Mouse (Mus musculus): ENCODE measurements around the gene Mrpl37.
"Not testable (repeated sequence)": the region's sequence is repeated elsewhere in the genome, so short reads cannot be mapped to it uniquely, and the experiment has no call there.

Gene Mrpl37

GRCm38 (mm10) chr4:107066252-107067124 lies at the start of gene Mrpl37, which contains the start of gene Cyb5rl:
Gene Mrpl37 (minus strand): TSS chr4:107066868.
Gene Cyb5rl (plus strand): TSS chr4:107066988.
- peak; percentile 96 for DNase-seq (ENCODE audit: low spot score)

DNA sequence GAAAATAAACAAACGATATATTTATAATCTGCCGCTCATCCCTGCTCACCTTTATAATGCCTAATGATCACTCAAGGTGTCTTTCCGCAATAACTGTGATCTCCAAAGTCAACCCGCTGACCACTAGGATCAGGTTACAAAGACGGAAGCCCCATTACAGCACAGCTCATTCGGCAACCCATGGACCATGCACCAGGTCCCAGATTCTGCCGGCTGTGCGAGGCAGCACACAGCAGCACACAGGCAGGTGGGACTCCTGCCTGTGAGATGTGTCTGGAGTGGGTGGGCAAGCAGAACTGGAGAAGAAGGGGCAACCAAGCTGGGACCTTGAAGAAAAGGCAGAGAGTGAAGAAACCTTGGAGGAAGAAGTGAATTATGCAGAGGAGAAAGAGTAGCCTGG lies 47.6 kb upstream of the Mrpl37 start:
- DNase-seq (ENCODE audit: low spot score): no peak

DNA sequence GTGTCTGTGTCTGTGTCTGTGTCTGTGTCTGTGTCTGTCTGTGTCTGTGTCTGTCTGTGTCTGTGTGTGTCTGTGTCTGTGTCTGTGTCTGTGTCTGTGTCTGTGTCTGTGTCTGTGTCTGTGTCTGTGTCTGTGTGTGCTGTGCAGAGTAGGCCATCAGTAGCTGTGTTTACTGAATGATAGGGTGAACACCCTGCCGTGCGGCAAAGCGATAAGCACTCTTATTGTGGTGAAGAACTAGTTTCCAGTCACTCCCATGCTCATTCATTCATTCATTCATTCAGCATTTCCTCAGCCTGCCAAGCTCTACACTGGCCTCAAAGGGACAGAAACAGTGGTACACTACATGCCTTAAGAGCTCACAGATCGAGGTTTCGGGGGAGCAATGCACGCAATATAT lies 42.5 kb upstream of the Mrpl37 start:
- not testable (repeated sequence) for DNase-seq (ENCODE audit: low spot score)

DNA sequence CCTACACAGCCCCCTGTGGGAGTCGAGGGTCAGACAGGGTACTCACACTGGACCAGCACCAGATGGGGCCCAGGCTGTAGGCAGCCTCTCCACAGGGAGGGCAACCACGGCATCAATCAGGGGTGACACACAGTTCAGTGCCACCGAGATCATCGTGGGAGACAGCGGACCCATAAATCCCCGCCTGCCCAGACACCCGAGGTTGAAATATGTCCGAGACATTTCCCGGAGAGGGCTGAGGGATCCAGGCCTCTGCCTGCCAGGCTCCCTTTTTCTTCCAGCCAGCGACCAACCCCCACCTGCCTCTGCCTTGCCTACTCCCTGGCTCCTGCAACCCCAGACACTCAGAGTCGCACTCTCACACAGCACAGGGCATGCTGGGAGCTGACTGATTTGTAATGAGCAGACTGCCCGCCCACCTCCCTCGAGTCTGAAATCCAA lies 41.6 kb upstream of the Mrpl37 start:
- DNase-seq (ENCODE audit: low spot score): peak; percentile 53

- DNase-seq (ENCODE audit: low spot score): no peak
Measured at GRCm38 (mm10) chr4:107106777-107107176, 40.1 kb upstream of the Mrpl37 start.

DNA sequence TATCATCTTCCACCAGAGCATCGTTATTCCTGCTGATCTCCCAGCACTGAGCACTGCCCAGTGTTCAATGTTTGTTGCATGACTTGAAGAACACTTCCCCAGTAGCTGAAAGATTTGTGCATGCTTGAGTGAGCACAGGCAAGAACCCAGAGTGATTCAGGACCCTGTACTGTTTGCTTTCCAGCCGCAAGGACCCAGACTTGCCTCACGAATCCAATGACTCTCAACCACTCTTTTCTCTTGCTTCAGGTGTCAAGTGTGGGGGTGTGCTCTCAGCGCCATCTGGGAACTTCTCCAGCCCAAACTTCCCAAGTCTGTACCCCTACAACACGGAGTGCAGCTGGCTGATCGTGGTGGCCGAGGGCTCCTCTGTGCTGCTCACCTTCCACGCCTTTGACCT lies 35.6 kb upstream of the Mrpl37 start:
- no peak for DNase-seq (ENCODE audit: low spot score)

DNA sequence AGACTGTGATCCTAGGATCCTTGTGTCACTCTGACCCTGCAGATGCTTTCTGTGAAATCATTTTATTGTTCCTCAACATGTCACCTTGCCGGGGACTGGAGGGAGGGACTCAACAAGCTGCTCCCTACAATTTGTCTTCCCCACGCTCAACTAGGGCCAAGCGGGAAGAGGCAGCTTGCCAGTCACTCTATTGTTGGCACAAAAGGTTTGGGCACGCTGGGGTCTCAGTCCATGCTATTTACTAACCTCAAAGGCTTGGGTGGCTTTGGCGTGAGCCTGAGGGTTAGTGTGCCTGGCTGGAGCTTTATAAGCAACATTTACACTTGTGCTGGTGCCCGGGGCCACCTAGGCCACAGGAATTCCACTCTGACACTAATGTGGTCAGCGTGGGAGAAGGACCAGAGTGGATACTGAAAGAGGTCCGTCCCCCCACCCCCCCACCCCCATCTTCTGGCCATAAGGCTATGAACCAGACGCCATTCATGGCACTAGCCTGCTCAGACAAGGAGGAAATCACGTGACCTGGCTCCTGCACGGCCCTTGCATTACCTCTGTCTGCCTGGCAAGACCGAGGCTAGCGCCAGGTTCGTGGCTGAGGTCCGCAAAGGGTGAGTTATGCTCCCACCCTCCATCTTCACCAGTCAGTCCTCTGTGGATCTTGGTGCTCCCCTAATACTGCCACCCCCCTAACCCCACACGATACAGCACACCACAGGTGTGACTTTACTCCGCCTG lies 32.3 kb upstream of the Mrpl37 start:
- no peak for DNase-seq (ENCODE audit: low spot score)

DNA sequence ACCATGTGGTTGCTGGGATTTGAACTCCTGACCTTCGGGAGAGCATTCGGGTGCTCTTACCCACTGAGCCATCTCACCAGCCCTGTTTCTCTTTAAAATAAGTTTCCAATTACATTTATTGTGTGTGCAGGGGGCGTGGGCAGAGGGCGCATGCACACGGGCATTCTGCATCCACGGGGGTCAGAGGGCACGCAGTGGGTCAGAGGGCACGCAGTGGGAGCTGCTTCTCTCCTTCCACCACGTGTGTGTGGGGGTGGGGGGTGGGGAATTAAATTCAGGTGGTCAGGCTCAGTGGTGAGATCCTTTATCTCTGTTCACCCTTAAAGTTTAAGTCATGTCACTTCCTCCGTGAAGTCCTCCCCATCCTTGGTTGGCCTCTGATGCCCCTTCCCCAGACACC lies 31.7 kb upstream of the Mrpl37 start:
- no peak for DNase-seq (ENCODE audit: low spot score)

DNA sequence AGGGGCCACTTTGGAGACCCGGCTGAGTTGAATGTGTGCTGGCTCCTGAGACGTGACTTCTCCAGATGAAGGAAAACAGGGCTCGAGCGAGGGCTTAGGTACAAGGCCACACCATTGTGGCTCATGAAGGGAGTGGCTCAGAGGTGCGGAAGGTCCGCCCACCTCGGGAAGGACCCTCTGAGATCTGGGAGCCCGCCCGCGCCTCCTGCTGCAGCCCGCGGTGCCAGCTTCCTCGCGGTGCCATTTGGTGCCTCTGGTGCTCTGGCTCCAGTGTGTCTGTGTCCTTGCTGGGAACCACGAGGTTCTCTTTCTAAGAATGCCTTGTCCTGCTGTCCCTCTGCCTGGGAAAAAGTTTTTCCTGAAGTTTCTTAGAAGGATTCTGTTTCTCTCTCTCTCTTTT lies 31.2 kb upstream of the Mrpl37 start:
- DNase-seq (ENCODE audit: low spot score): no peak

DNA sequence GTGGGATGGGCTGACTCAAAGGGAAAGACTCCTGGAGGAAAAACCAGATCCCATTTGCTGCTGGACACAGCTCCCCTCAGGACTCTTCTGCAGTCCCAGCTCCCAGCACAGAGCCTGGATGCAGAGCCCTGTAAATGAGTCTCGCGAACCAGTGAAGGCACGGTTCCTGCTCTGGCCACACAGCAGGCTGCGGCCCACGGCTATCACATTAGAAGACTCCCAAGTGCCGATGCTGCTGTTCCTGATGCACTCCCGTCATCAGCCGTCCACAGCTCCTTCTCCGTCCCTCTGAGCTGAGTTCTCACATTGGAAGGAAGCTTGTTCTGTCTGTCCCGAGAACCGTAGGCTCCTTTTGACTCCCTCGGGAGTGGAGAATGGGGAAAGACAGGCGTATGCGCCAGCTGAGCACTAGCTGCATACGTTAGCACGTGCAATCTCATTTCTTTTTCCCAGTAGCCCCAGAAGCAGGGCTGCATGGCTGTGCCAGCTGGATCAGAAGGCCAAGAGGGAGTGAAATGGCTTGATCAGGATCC lies 30.2 kb upstream of the Mrpl37 start, which contains the start of gene Cdcp2:
Gene Cdcp2 (plus strand): TSS at position 51 of the 533 bp plus-strand sequence.
- DNase-seq (ENCODE audit: low spot score): no peak

GRCm38 (mm10) chr4:107096043-107096442 lies 29.4 kb upstream of the Mrpl37 start:
- no peak for DNase-seq (ENCODE audit: low spot score)

GRCm38 (mm10) chr4:107094484-107095187 lies 28.0 kb upstream of the Mrpl37 start:
- DNase-seq (ENCODE audit: low spot score): no peak

DNA sequence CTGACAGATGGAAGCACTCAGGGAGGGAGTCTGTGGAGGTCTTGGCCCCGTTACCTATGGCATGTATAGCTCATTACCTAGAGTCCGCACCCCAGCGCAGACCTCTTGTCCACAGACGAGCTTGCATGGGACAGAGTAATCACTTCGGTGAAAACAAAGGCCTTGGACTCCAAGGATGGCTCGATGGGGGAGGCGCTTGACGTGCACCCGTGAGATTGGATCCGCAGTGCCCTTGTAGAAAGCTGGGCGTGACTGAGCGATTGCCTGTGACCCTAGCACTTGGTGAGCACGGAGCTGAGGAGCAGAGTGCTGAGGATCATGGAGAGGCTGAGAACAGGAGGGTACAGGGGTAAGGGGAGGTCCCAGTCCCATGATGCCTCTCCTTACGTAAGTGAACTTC lies 25.0 kb upstream of the Mrpl37 start:
- no peak for DNase-seq (ENCODE audit: low spot score)

DNA sequence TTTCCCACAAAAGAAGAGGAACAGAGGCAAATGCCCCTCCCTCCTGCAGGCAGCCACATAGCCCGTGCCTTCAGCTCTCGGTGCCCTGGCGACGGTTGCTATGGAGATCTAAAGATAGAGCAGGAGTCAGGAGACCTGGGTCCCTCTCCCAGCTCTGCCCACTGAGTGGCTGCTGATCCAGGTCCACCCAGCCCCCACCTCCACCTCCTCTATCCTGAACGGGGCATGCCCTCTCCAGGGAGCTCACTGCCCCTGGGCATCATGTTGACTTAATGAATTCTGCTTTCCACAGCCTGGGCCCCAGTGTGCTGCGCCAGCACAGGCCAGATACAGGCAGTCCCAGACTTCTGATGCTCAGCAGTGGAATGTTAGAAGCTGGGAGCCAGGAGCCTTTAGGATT lies 18.2 kb upstream of the Mrpl37 start:
- no peak for DNase-seq (ENCODE audit: low spot score)

- DNase-seq (ENCODE audit: low spot score): no peak
Measured at GRCm38 (mm10) chr4:107084343-107084742, 17.7 kb upstream of the Mrpl37 start.

- DNase-seq (ENCODE audit: low spot score): no peak
Measured at GRCm38 (mm10) chr4:107083126-107083525, 16.5 kb upstream of the Mrpl37 start.

- DNase-seq (ENCODE audit: low spot score): peak; percentile 7
Measured at GRCm38 (mm10) chr4:107082185-107082584, 15.5 kb upstream of the Mrpl37 start.

DNA sequence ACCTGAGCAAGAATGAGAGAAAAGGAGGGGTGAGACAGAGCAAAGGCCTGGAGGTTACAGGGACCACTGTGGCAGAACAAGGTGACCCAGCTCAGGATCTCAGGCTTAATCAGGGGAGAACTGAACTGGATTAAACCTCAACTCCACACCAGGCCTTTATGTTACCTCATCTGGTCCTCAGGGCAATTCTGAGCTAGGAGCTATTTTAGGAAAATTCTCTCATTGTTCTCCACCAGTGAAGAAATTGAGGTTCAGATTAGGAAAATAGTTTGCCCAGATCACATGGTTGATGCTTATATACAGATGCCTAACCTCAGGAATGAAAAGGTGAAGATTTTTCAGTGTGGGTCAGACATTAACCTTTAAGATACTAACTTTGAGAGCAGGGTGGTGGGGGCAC lies 13.0 kb upstream of the Mrpl37 start:
- no peak for DNase-seq (ENCODE audit: low spot score)

DNA sequence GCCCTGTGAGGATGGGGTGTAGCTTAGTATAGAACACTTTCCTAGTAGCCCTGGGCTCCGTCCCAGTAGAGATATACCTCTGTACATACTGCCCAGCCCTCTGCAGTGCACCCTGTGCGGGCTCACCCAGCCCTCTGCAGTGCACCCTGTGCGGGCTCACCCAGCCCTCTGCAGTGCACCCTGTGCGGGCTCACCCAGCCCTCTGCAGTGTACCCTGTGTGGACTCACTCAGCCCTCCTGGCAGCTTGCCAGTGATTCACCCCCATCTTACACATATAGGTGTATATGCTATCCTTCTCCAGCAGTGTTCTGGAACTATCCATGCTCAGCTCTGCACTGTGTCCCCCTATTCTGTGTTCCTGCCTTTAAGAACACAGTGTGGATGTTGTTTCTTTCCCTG lies 12.2 kb upstream of the Mrpl37 start:
- no peak for DNase-seq (ENCODE audit: low spot score)

- no peak for DNase-seq (ENCODE audit: low spot score)
Measured at GRCm38 (mm10) chr4:107075456-107075855, 8.8 kb upstream of the Mrpl37 start.

DNA sequence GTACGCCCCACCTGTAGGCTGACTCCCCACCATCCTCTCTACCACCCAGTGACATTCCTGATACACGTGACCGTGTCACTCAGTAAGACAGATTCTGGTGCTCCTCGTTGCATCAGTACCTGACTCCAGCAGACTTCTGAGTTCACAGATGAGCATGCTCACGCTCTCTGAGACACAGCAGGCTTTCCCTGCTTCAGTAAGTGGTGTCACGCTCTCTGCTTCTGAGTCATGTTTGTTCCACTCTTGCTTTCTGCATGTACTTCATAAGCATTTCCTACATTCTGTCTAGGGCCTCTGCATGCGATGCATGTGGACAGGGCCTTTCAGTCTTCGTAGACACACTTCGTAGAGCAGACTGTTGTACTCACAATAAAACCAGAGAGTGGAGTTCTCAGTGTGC lies 5.7 kb upstream of the Mrpl37 start:
- DNase-seq (ENCODE audit: low spot score): no peak

- no peak for DNase-seq (ENCODE audit: low spot score)
Measured at GRCm38 (mm10) chr4:107067151-107067840, 628 bp upstream of the Mrpl37 start.

All from adipocyte (in vitro differentiated cells).